In the genomic region with DNA sequence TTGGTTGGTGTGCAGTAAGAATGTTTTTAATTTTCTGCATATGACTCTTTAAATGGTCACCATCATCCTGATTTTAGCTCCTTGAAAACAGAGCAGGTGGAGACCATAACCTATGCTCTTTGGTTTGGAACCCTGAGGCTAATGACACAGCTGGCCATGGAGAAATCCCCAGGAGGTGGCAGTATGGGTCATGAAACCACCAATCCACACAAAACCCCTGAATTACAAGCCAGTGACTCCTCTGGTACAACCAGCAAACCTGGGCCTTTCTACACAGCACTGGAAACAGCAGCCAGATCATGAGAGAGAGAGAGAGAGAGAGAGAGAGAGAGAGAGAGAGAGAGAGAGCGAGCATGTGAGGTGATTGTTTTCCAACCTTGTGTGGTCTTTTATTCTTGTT, we compare ENCODE assay signal across 8 mouse cellular contexts. TPM values are rescaled to one million over a fixed set of nuclear protein-coding genes. Genes with fewer than 3 reads are reported as not detected.
DNase-seq lines count a peak whose midpoint lies in the region; ATAC-seq and TF ChIP-seq lines count a peak whose summit lies in the region.

No protein-coding gene starts in this region.

- no peaks in the 10 kb centered on the region for H3K9me3 ChIP-seq in kidney, embryonic 14.5 days (ENCODE audit: control insufficient read depth, low read length)

- no peaks in the 10 kb centered on the region for H3K36me3 ChIP-seq in kidney, embryonic 14.5 days (ENCODE audit: control insufficient read depth, insufficient read depth, low read length)
- no peaks in the 10 kb centered on the region for H3K36me3 ChIP-seq in small intestine, adult 2 months (ENCODE audit: control insufficient read depth, insufficient read depth, low read length)

- no peaks in the 10 kb centered on the region for H3K4me1 ChIP-seq in kidney, embryonic 14.5 days (ENCODE audit: control insufficient read depth, insufficient read depth, low read length)
- H3K4me1 ChIP-seq in small intestine, adult 2 months (ENCODE audit: control insufficient read depth, insufficient read depth, insufficient read length, low read length), result no peaks in the 10 kb centered on the region

- TF ChIP-seq POLR2A in small intestine, adult 2 months (IDR thresholded peaks at IDR 0.05; ENCODE audit: low read depth, low read length), result no peak

- H3K4me2 ChIP-seq in kidney, embryonic 14.5 days (replicated peaks; ENCODE audit: low read depth, low read length), result no peak overlapping the region

- peak; percentile 56 for DNase-seq in urinary bladder, postnatal 14 days (ENCODE audit: low spot score)
- DNase-seq in urinary bladder, postnatal 10 days (ENCODE audit: low spot score), result no peak
- peak; percentile 61 to 68 for DNase-seq in adrenal gland, postnatal 36 days
- peak; percentile 72 for DNase-seq in forelimb bud, embryonic 11.5 days (ENCODE audit: low read depth, low spot score)
- DNase-seq in lung, adult 18-20 months, result peak; percentile 40 to 41
- no peak for DNase-seq in T-cell, adult 2 months (ENCODE audit: low spot score)

- H3K27ac ChIP-seq in kidney, embryonic 14.5 days (ENCODE audit: low read depth, low read length), result no peak overlapping the region
- no peak overlapping the region for H3K27ac ChIP-seq in small intestine, adult 2 months (ENCODE audit: insufficient read depth, low read depth, low read length)

- H3K27me3 ChIP-seq in kidney, embryonic 14.5 days (ENCODE audit: control insufficient read depth, insufficient read depth, low read length), result no peaks in the 10 kb centered on the region
- no peaks in the 10 kb centered on the region for H3K27me3 ChIP-seq in small intestine, adult 2 months (ENCODE audit: control insufficient read depth, insufficient read depth, low read length)

- TF ChIP-seq CTCF in small intestine, adult 2 months (IDR thresholded peaks at IDR 0.05; ENCODE audit: extremely low read depth, insufficient read length, insufficient replicate concordance, low read depth, low read length), result peak; percentile 27; the same call in 1 of the 2 replicates

- 50% methylated on average over 1 of the region's 1 CpGs for WGBS in kidney, embryonic 14.5 days
- 83% methylated on average over 1 of the region's 1 CpGs for WGBS in small intestine, adult 2 months

- H3K9ac ChIP-seq in kidney, embryonic 14.5 days (ENCODE audit: low read depth, low read length), result no peak overlapping the region

- ATAC-seq in kidney, embryonic 14.5 days (ENCODE audit: low FRiP score, low TSS enrichment), result peak; percentile 61; the same call in 1 of the 2 replicates

- H3K4me3 ChIP-seq in kidney, embryonic 14.5 days (ENCODE audit: low read length), result no peak overlapping the region
- no peak overlapping the region for H3K4me3 ChIP-seq in small intestine, adult 2 months (ENCODE audit: low read depth, low read length)

RNA-seq across cellular contexts. Expression of a gene that starts 38.2 kb away (rescaled TPM):
- total RNA-seq in adrenal gland, postnatal 36 days (2021), result 10 to 100 TPM; 80.6 to 90.0 TPM
- polyA plus RNA-seq in kidney, embryonic 14.5 days (2014; fragmentation: Nextera tagmentation; extraction: Ambion mirVana), result 132 and 153 TPM in 2 replicates
- polyA plus RNA-seq in small intestine, adult 2 months (2012; rRNA removed), result 30.9 and 48.4 TPM in 2 replicates

RNA-seq across cellular contexts. Expression of a gene that starts 38.4 kb away (rescaled TPM):
- total RNA-seq in adrenal gland, postnatal 36 days (2021), result 1 to 10 TPM; 1.3 to 1.4 TPM
- 1.8 and 3.9 TPM in 2 replicates for polyA plus RNA-seq in kidney, embryonic 14.5 days (2014; fragmentation: Nextera tagmentation; extraction: Ambion mirVana)
- 21.9 and 31.1 TPM in 2 replicates for polyA plus RNA-seq in small intestine, adult 2 months (2012; rRNA removed)

Comparison
In these comparisons a context has a peak if more than half of its experiments do, and no peak if none do; other contexts are left out.
1. DNase-seq: peak in urinary bladder, postnatal 14 days (single experiment), adrenal gland, postnatal 36 days (2 of 2), forelimb bud, embryonic 11.5 days (single experiment) and lung, adult 18-20 months (2 of 2); none in urinary bladder, postnatal 10 days (single experiment) and T-cell, adult 2 months (single experiment).